Mouse (Mus musculus) thymus, postnatal 14 days (tissue): ENCODE measurements around the gene Gm15517.
A peak's percentile ranks its signal among the peaks of the same experiment; 100 is the strongest.
"Not testable (repeated sequence)": the region's sequence is repeated elsewhere in the genome, so short reads cannot be mapped to it uniquely, and the experiment has no call there.

Source experiments
- DNase-seq: peaks from one replicate; pipeline ENCODE4 v3.0.0; 2021

Gene Gm15517

DNA sequence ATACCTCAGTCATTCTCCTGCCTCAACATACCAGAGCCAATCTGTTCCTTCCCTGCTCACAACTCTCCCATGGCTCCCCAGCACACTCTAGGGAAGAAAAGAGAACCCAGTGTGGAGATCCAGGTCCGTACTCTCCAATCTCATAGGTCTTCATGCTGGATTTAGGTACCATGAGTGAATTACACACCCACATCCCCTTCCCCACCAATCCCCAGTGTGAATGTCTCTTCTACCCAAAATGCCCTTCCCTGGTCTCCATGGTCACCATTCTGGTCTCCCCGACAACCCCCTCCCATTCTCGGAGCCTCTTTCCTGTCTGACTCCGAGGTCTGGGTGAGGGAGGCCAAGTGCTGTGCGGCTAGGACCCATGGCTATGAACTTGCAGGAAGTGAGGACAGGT, at the start of gene Gm15517:
Gene Gm15517, plus strand, starts transcription at position 301 of the 400 bp plus-strand sequence.
- no peak for DNase-seq

DNA sequence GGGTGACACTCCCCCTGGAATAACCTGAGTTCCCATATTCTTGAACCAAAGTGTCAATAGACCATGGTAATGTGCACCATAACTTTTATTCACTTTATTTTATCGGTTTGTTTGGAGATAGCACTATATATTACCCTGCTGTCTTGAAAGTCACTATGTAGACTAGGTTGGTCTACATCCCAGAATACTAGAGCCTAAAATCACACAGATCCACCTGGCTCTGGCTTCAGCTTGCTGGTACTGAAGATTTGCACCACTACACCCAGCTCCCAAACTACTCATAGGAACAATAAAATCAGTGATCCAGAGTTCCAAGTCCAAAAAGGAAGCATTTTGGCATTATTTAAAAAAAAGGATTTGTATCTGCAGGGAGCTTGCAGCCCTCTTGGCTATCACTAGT, 45.6 kb upstream of the Gm15517 start, which contains the start of gene Klk1b5:
Gene Klk1b5, plus strand, starts transcription at position 301 of the 400 bp plus-strand sequence.
- no peak for DNase-seq

DNA sequence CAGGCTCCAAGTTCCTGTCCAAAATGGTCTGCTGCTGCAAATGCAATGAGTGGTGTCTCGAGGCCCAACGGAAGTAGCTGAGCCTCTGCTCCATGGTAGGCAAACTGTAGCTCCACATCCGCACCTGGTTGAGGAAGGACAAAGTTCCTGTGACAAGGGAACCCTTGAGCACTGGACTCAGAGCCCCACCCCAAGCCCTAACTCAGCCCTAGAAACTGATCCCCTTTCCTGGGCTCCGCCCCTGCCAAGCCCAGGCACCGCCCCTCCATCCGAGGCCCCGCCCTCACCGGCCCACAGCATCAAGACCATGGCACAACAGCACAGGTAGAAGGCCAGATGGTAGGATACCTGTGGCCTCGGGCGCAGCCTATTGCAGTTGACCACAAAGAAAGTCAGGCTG, 39.6 kb upstream of the Gm15517 start:
- not testable (repeated sequence) for DNase-seq

DNA sequence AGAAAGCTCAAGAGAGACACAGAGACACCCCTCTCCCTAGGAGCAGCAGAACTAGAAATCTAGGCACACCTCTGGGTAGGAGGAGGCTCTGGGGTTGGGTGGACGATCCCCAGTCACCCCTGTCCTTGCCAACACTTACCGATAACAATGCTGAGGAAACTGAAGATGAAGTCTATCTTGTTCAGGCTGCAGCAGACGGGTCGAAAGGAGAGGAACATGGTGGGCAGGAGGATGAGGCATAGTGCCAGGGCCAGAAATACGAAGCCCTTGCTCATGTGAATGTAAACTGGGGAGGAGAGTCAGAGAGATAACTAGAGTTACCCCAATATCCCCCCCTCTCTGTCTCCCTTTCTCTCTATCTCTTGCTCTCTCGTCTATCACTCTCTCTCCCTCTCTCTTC, 38.9 kb upstream of the Gm15517 start:
- DNase-seq = not testable (repeated sequence)

DNA sequence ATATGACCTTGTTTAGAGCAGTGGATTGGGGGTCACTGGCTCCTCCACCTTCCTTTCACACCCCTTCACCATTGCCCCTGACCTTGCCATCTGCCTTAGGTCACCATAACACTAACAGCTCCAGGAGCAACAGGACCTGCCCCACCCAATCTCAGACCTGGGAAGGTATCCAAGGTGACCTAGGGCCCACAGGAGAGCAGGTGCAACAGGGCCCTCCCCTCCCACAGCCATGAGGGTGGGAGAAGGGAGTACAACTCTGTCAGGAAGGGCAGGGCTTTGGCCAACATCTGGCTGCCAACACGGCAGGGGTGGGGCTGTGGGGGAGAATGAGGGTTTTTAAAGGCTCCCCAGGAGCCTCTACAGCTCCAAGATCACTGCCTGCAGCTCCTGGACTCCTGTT, 36.2 kb upstream of the Gm15517 start, which contains the start of gene Klk1:
Gene Klk1, plus strand, starts transcription at position 285 of the 400 bp plus-strand sequence.
- no peak for DNase-seq

DNA sequence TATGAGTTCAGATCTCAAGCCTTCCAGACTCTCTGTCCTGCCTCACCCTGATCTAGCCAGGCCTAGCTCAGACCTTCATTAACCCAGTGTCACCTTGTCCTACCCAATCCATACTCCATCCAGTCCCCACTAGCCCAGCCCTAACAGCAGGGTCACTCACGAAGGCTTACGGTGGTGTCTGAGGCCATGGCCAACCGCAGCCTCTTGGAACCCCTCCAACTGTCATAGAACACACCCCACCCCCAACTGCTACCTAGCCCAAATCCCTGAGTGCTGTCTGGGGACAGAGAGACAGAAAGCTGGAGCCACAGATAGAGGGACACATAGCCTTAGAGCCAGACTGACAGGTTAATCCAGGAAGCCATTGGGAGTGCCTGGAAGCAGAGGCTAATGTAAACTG, 25.3 kb upstream of the Gm15517 start, which contains the start of gene Gm36864:
Gene Gm36864, plus strand, starts transcription at position 269 of the 400 bp plus-strand sequence.
- no peak for DNase-seq

DNA sequence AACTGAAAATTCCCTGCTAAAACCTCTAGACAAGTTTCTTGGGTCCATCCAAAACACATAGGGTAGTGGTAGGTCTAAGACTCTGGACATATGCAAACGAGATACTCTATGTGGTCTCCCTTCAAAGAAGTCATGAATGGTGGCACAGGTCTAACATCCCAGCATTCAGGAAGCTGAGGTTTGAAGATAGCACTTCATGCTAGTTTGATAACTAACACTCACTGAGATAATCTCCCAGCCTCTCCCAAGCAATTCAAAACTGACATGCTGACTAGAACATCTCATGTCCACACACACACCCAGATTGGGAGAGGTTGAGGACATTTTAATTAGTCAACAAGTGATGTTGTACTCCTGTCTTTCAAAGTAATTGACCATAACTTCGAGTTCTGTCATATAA, 21.3 kb upstream of the Gm15517 start:
- DNase-seq = no peak

DNA sequence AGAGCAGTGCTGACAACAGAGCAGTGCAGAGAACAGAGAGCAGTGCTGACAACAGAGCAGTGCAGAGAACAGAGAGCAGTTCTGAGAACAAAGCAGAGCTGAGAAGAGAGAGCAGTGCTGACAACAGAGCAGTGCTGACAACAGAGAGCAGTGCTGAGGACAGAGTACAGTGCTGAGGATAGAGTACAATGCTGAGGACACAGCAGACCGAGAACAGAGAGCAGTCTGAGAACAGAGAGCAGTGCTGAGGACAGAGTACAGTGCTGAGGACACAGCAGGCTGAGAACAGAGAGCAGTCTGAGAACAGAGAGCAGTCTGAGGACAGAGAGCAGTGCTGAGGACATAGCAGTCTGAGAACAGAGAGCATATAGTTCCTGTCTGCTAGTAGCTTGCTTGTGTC, 20.5 kb upstream of the Gm15517 start:
- no peak for DNase-seq

DNA sequence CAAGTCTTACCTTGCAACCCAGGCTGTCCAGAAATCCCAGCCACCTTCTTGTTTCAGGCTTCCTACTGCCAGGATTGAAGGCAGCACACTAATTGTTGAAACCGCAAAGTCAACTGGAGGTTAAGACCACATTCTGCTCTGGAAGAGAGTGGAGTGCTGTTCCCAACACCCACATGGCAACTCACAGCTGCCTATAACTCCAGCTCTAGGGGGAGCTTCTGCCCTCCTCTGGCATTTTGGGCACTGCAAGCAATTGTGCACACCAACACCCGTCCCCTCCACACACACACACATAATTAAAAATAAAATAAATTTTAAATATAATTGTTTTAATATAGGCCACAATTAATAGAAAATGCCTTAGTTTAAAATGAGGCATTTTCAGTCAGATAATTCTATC, 20.1 kb upstream of the Gm15517 start:
- DNase-seq = no peak

DNA sequence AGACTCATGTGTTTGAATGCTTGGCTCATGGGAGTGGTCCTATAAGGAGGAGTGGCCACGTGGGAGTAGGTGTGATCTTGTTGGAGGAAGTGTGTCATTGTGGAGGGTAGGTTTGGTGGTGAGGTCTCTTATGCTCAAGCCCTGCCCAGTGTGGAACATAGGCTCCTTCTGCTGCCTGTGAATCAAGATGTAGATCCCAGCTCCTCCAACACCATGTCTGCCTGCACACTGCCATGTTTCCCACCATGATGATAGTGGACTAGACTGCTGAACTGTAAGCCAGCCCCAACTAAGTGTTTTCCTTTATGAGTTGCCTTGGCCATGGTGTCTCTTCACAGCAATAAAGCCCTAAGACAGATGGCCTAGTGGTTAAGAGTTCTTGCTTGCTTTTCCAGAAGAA, 17.2 kb upstream of the Gm15517 start:
- DNase-seq = no peak

DNA sequence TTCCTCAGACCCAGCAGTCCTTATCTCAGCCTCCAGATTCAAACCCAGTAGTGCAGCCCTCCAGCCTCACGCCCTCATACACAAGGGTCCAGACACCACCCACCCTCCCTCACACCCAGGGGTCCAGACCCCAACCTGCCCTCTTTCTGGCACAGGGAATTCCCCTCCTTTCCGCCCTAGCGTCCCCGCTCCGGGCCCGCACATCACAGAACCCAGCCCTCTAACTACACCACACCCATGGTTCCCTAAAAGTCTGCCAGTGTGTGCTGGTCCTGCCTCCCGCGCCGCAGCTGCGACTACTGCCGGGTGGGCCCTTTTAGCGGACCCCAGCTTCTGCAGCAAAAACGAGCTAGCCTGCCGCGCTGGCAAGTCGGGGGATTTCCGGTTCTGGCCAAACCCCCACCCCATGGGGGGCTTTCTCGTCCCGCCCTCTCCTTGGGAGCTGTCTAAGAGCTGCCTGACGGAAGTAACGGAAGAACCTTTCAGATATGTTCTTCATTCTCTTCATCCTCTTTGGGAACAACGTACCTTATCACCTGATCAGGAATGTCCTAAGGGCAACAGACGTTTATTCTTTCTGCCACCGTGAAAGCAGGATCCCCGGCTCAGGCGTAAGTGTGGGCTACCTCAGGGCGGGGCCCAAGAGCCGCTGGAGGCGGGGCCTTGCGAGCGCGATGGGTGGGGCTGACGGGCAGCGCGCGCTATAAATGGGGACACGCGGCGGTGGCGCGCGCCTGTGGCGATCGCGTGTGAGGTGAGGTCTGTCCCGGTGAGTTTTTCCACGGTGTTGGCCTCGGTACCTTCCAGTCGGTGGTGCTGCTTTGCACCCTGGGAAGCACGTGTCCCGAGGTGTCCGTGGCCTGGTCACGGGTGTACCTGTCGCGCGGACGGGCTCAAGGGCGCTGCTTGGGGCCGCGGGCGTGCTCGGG, 14.9 kb upstream of the Gm15517 start, which contains the start of the genes 1700028J19Rik and 2410002F23Rik:
Gene 1700028J19Rik, minus strand, starts transcription at position 641 of the 929 bp plus-strand sequence.
Gene 2410002F23Rik, plus strand, starts transcription at position 668 of the 929 bp plus-strand sequence.
- peak; percentile 94 for DNase-seq

DNA sequence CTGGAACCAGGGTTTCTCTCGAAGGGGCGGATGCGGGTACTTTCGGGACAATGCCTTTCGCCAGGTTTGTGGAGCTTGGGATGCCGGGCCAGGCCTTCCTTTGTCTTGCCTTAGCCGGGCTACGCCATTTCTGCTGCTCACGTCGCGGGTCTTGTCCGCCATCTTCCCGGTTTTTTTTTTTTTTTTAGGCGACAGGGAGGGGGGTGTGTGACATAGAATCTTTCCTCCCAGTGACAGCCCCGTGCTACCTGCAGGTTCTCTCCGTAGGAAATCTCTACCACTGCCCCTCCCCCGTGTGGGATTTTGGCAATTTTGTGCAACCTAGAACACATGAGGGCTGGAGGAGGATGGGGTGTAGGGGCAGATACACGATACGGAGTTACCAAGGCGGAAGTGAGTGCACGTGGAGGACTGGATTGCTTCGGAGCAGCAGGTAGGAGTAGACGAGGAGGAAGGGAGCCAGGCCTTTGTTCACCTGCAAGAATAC, 14.2 kb upstream of the Gm15517 start:
- peak; percentile 66 for DNase-seq

DNA sequence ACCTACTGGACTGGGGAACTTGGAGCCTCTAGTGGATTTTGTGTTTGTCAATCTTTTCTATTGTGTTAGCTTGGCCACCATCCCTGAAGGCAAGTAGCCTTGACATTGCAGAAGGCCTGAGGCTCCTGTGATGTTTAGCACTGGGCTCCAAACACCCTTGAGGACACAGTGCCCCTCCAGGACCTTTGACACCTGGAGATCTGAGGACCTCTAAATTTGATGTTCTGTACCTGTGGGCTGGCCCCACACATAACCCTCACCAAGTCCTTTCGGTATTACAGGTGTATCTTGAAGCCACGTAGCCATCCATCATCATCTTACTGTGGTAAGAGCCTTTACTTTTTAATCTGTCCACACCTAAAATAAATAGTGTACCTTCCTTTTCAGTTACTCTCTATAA, 13.3 kb upstream of the Gm15517 start:
- DNase-seq = no peak

DNA sequence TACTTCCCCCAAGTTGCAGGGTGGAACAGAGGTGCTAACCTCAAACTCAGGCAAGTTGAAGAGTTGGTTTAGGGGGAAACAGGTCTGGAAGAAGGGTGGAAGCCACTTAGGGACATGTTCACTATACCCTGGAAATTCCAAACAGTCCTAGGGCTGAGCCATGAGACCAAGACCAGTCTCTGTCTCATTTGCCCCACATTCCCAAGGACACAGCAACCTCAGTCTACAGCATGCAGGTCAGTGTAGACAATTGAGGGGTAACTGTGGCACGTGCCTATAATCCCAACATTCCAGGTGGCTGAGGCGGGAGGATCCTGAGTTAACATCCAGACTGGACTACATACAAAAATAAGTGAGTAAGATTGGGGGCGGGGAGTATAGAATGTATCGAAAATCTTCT, 12.0 kb upstream of the Gm15517 start:
- no peak for DNase-seq

DNA sequence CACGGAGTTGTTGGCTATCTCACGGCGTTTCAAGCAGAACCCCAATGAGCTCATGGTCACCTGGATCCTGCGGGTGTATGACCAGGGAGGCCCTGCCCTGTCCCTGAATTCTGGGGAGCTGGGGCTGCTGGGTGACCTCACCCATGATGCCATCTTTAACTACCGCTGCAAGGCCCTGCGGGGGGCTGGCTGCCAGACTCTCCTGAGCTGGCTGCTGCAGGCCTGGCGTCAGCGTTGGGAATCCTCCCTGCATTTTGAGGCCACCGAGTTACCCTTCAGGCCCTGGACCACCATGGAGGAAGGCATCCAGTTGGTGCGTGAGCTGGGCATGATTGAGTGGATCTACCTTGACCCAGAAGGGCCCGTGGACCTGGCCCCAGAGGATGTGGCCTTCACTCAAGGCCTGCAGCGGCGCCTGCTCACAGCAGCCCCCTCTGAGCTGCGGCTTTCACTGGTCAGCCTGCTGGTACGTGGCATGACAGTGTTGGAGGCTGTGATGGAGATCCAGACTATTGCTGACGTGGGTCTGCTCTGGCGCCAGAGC, 10.4 kb upstream of the Gm15517 start:
- DNase-seq = not testable (repeated sequence)

DNA sequence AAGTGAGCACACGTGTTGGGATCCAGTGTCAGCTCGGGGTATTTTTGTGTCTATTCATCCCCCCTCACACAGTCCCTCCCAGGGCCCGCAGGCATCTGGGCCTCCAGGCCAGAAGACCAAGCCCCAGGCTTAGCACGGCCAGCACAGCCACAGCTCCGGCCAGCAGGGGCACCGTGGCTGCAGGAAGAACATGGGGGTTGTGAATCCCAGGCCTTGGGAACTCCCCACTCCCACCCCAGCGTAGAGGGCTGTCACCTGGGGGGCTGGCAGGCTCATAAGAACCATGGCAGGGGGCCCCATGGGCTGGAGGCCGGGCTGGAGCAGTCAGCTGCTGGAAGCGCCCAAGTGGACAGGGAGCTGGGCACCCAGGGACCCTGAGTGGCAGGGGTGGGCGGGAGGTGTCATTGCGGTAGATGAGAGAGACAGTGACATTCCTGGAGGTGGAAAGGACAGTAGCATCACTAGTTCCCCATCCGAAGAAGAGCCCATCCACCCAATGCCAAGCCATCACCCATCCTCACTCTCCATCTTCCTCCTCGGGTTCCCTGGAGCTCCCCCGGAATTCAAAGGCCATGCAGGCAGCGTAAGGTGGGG, 8.1 kb upstream of the Gm15517 start:
- no peak for DNase-seq

DNA sequence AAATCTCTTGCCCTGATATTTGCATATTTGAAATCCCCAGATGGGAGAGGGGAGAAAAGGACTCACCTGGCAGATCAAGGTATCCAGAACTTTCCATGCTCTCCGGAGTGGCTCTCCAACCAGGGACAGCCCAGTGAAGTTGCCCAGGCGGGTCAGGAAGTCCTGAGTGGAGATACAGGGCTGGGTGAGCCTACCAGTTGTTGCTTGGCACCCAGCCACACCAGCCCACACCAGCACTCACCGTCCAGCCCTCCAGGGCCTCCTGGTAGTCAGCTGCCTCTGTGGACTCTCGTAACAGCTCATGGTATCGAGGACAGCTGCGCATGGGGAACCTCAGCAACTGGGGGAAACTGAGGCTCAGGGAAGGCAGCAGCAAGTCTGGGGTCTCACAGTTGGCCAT, 6.3 kb upstream of the Gm15517 start:
- no peak for DNase-seq

DNA sequence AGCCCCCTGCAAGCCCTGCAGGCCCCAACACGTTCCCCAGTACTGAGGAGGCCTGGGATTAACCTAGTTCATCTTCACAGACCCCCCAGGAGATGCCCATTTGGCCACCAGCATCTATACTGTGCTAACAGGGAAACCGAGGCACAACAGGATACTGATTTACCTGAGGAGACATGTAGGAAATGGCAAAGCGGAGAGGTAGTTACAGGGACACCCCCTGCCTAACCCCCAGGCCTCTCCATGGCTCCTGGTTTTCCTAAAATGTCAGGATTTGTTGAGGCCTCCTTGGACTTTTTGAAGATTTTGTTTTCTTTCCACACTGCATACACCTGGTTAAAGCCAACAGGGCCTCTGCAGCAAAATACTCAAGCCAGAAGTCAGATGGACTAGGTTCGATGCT, 4.0 kb upstream of the Gm15517 start, which contains the start of gene Acp4:
Gene Acp4, minus strand, starts transcription at position 101 of the 400 bp plus-strand sequence.
- DNase-seq = no peak

DNA sequence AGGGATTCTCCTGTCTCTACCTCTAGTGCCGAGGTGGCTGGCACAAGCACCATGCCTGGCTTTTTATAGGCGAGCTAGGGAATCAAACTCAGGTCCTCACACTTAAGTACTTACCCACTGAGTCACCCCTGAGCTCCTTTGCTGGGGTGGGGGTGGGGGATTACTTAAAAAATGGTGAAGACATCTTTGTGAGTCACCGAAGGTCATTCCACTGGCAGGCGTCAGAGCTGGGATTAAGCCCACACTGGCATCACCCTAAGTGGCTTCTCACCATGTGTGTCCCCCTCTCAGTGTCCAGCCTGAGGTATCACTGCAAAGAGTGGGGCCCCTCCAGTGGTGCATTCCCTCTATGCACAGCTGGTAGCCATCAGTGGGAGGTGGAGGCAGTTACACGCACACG, 837 bp upstream of the Gm15517 start:
- no peak for DNase-seq

DNA sequence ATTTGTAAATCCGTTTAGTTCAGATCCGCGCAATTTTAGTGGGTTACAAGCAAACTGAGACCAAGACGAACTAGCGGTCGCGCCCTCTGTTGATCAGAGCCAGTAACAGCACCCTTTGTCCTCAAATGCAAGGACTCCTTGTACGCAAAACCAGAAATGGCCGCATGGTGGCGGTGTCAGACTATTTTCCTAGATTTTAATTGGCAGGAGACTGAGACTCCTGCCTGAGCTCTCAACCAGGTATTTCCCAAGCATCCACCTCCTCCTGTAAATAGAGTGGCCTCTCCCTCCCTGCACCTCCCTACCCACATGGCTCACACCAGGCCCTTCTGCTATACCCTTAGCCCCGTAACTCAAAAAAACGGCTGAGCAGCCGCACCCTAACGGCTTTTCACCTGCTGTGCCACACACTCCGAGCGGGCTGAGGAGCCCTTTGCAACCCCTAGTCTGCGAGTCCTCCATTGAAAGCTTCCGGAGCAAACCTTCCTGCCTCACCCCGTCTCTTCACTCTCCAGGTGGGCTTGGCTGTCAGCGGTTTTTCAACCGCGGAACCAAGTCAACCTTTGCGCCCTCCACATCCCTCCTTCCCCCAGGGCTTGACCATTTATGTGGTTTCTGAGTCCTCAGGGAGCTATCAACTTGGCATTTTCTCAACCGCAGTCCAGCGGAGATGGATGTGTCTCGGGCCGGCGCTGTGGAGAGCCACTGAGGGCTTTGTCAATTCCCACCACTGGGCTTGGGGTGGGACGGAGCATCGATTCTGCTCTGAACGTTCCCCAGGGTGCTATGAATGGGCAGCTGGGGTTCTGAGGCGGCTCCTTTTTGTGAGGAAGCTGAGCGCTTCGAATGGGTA, 1.8 kb downstream of the Gm15517 start:
- peak; percentile 94 for DNase-seq

DNA sequence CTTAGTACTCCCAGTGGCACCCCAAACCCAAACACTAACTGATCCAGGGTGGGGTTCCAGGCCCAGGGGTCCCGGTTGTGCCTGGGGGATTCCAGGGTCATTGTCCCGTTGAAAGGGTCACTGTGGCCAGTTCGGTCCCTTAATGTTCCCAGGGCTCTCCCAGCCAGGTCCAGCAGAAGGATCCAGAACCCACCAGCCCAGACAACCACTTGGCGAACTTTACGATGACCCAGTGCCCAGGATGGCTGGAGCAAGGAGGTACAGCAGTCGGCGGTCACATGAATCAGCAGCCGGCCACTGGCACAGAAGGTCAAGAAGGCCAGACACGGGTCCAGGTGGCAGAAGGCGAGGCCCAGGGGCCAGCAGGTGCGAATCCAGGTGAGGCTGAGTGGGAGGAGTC, 6.9 kb downstream of the Gm15517 start:
- DNase-seq = no peak

DNA sequence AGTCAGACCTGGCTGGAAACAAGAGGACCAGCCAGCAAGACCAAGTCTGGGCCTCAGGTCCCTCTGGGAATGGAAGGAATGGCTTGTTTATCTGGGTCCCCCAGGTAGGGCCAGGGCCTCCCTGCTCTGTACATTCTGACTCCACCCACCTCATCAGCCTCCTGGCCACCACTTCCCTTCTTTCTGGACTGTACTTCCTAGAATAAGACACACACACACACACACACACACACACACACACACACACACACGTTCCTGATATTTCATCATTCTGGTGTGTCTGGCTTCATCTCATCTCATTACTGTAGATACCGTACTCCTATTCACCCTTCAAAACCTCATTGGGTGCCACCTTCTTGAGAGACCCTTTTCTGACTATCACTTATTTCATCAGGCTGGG, 8.2 kb downstream of the Gm15517 start:
- DNase-seq = no peak
